Mouse (Mus musculus) ES-Bruce4 (cell line): ENCODE measurements around the gene Rbm19.

ENCODE experiments used
- CTCF ChIP-seq: IDR thresholded peaks from one replicate; pipeline ENCODE4 v1.8.1; 2011; ENCODE audit warnings: low read depth, low read length
- POLR2A ChIP-seq: IDR thresholded peaks from one replicate; pipeline ENCODE4 v1.8.1; 2011; ENCODE audit warnings: low read length; ENCODE audit not compliant: insufficient read depth

DNA sequence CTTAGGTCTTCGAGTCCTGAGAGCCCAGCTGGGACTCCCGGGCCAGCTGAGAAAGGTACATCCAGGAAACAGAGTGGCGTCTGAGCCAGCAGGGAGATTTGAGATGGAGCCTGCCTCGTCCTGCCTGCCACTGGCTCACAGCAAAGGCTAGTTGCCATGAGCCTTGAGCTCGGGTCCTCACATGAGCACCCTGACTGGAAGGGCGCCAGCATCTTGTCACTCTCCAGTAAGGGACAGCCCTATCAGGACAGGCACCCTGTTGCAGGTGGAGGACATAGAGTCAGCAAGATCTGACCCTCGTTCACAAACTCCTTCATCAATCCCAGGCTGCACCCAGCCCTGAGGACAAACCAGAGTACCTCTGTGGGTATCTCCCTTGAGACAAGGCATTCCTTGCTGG is 83.6 kb downstream of the Rbm19 start:
- TF ChIP-seq CTCF (no peak), POLR2A (no peak)
